Mouse (Mus musculus) hindbrain, postnatal 0 days (tissue): ENCODE measurements around the gene Lrrc7. TPM values are rescaled to one million over a fixed set of nuclear protein-coding genes. Genes with fewer than 3 reads are reported as not detected.

Experiments used
- ATAC-seq: fragments of 200-750 bp; cut with Nextera tagmentation; 2 replicates; pipeline ENCODE4 v1.8.0; 2017; ENCODE audit warnings: mild to moderate bottlenecking, moderate TSS enrichment, moderate library complexity
- DNase-seq: peaks from one replicate; pipeline ENCODE4 v3.0.0-alpha.2; 2015; ENCODE audit warnings: low spot score
- H3K27ac ChIP-seq: fragments of 300-500 bp; sonication (generic); 2 replicates; pipeline ENCODE4 v1.5.1; 2014; ENCODE audit warnings: mild to moderate bottlenecking
- H3K27me3 ChIP-seq: fragments of 300-500 bp; sonication (generic); 2 replicates; pipeline ENCODE4 v1.6.1; 2014; ENCODE audit warnings: low read length, mixed read lengths; ENCODE audit not compliant: insufficient read depth
- H3K36me3 ChIP-seq: fragments of 300-500 bp; sonication (generic); 2 replicates; pipeline ENCODE4 v1.6.1; 2014; ENCODE audit warnings: low read length, mixed read lengths; ENCODE audit not compliant: insufficient read depth
- H3K4me1 ChIP-seq: fragments of 300-500 bp; sonication (generic); 2 replicates; pipeline ENCODE4 v1.6.1; 2014; ENCODE audit warnings: antibody characterized with exemption, low read length, mixed read lengths; ENCODE audit not compliant: insufficient read depth
- H3K4me2 ChIP-seq: fragments of 300-500 bp; sonication (generic); 2 replicates; pipeline ENCODE4 v1.6.1; 2014; ENCODE audit warnings: low read depth, mild to moderate bottlenecking, low read length, moderate library complexity, mixed read lengths
- H3K4me3 ChIP-seq: fragments of 300-500 bp; sonication (generic); 2 replicates; pipeline ENCODE4 v1.5.1; 2014; ENCODE audit warnings: low read length
- H3K9ac ChIP-seq: fragments of 300-500 bp; sonication (generic); replicated peaks from 2 replicates; pipeline ENCODE4 v1.6.1; 2014; ENCODE audit warnings: mild to moderate bottlenecking, low read length, moderate library complexity, mixed read lengths
- H3K9me3 ChIP-seq: fragments of 300-500 bp; sonication (generic); 2 replicates; pipeline ENCODE4 v1.6.1; 2016; ENCODE audit warnings: low read length, mixed read lengths
- CTCF ChIP-seq: IDR thresholded peaks from 2 replicates; pipeline ENCODE4 v1.5.1; 2016; ENCODE audit warnings: antibody characterized with exemption, control low read depth, low read depth
- WGBS: fragments of 180-500 bp; shearing (Covaris S2); extraction: QIAGEN DNeasy Blood & Tissue Kit; methylation state at CpG from one replicate; pipeline ENCODE4 v1.1.7; 2014; 5-methylcytosine and 5-hydroxymethylcytosine counted together
- polyA plus RNA-seq: library from polyadenylated mRNA; unstranded; fragments of >200 nt; fragmentation: Nextera tagmentation; extraction: Ambion mirVana; gene quantifications from 2 replicates; pipeline ENCODE4 v1.2.1, GENCODE M21; 2015
- total RNA-seq: library from RNA; depleted of rRNA; stranded (reverse); fragments of >200 nt; gene quantifications from 2 replicates; pipeline ENCODE4 v1.2.3, GENCODE M21; 2014

Lrrc7 gene
- total and polyA plus RNA-seq, 2 experiments from 2014 or later, result 6.2 to 25.0 TPM

DNA sequence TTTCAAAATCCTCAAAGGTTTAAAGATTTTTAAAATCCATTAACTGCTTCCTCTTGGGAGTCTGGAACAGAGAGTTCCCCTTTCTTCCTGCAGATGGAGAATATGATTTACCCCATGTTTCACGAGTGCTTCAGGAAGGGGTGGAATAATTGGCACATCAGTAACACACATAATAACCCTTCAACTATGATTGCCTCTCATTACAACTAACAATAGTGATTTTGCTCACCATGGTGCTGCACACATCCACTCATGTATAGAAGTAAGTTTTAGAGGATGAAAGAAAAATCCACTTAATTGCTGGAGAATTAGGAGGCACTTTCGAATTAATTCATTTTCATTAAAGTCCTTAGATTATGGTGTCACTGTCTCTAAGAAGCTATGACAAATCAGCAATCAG, 251.6 kb downstream of the Lrrc7 start:
- no peak overlapping the region for H3K4me2 ChIP-seq
- ATAC-seq (no peak), DNase-seq (no peak)
- H3K4me1 ChIP-seq, result no peaks in the 10 kb centered on the region
- H3K9ac ChIP-seq, result no peak overlapping the region
- H3K27ac ChIP-seq, result no peak overlapping the region
- TF ChIP-seq CTCF, result no peak
- 51% methylated on average over 2 of the region's 2 CpGs for WGBS
- no peaks in the 10 kb centered on the region for H3K27me3 ChIP-seq
- no peaks in the 10 kb centered on the region for H3K9me3 ChIP-seq
- no peak overlapping the region for H3K4me3 ChIP-seq
- no peaks in the 10 kb centered on the region for H3K36me3 ChIP-seq

DNA sequence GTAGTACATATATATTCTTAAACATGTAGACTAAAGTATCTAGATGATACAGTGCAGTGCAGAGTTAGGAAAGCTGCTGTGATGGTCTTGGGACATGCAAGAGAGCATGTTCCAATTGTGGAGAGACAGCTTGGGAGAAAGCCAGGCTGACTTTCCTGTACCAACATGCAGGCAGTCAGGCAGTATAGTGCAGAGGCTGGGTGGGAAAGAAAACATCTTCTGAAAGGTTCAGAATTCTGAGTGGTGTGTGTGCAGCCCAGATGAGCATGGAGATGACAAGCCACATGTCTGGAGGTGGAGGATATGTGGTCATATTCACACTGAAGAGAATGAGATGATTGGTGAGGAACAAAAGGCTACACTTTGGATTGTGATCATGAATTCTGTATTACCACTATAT, 254.6 kb downstream of the Lrrc7 start:
- Histone ChIP-seq H3K4me2 (no peak overlapping the region), H3K9ac (no peak overlapping the region), H3K27me3 (no peaks in the 10 kb centered on the region), H3K4me3 (no peak overlapping the region), H3K9me3 (no peaks in the 10 kb centered on the region), H3K4me1 (no peaks in the 10 kb centered on the region), H3K27ac (no peak overlapping the region), H3K36me3 (no peaks in the 10 kb centered on the region)
- ATAC-seq (no peak), DNase-seq (no peak)
- TF ChIP-seq CTCF, result no peak

DNA sequence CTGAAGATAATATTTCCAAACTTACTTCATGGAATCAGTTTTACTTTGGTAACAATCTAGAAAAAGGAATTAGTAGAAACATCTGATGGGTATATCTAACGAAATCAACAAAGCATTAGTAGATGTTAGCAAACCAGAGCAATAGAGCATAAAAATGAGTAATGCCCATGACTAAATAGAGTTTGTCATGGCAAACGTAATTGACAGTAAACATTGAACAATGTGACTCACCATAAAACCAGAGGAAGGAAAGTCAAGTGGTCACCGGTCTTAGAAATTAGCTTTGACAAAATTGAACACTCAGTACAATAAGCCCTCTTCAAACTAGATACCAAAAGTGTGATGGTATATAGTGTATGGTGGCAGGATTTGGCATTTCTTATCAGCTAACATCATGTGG, 263.3 kb downstream of the Lrrc7 start:
- no peak for ATAC-seq
- WGBS, result 77% methylated on average over 3 of the region's 3 CpGs
- no peak overlapping the region for H3K9ac ChIP-seq

DNA sequence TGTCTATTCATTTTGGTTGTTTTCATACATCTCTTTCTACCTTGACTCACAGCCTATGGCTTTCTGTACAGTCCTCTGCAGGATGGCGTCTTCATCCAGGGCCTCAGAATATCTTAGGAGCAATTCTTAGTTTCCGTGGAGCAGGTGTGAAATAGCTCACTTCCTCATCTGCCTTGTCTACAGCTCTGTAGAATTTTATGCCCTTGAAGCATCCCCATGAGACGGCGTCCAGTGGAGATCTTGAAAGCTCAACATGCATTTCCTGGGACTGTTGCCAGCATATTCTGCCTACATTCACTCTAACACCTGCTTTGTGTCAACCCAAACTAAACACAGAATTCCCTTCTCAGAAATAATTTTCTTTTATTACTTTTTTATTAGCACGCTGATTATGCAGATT, 267.0 kb downstream of the Lrrc7 start:
- Histone ChIP-seq H3K36me3 (no peaks in the 10 kb centered on the region), H3K9me3 (no peaks in the 10 kb centered on the region), H3K27ac (no peak overlapping the region), H3K4me1 (no peaks in the 10 kb centered on the region), H3K9ac (no peak overlapping the region), H3K4me2 (no peak overlapping the region), H3K4me3 (no peak overlapping the region), H3K27me3 (no peaks in the 10 kb centered on the region)
- ATAC-seq, result 0 out of 2 replicates have a peak, but pooled peaks have one; percentile 32
- TF ChIP-seq CTCF, result no peak
- 43% methylated on average over 5 of the region's 5 CpGs for WGBS
- peak; percentile 66 for DNase-seq

More for the DNA sequence above, 263.3 kb downstream of the Lrrc7 start:
- Histone ChIP-seq H3K27me3 (no peaks in the 10 kb centered on the region), H3K36me3 (no peaks in the 10 kb centered on the region), H3K4me1 (no peaks in the 10 kb centered on the region), H3K4me3 (no peak overlapping the region), H3K9me3 (no peaks in the 10 kb centered on the region), H3K4me2 (no peak overlapping the region), H3K27ac (no peak overlapping the region)
- no peak for DNase-seq
- TF ChIP-seq CTCF, result no peak

DNA sequence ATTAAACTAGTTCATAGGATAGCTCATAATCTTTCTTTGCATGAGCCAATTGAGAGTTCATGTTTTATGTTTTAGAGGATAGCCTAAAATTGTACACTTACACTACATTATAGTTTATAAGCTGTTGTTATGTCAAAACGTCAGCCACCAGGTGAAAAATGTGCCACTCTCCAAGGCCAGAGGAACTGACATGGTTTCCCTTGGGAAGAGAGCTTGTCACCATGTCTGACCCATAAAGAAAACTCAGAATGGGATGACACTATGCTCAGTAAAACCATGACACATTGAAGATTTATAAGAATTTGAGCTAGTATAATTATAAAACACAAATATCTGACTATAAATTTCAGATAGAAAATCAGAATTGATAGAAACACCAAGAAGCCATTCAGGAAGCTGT, 277.6 kb downstream of the Lrrc7 start:
- DNase-seq, result no peak
- Histone ChIP-seq H3K4me1 (no peaks in the 10 kb centered on the region), H3K9me3 (no peaks in the 10 kb centered on the region), H3K27ac (no peak overlapping the region), H3K9ac (no peak overlapping the region), H3K27me3 (no peaks in the 10 kb centered on the region), H3K36me3 (no peaks in the 10 kb centered on the region), H3K4me2 (no peak overlapping the region), H3K4me3 (no peak overlapping the region)
- TF ChIP-seq CTCF, result no peak
- no peak for ATAC-seq
- WGBS, result 63% methylated on average over 1 of the region's 1 CpGs

DNA sequence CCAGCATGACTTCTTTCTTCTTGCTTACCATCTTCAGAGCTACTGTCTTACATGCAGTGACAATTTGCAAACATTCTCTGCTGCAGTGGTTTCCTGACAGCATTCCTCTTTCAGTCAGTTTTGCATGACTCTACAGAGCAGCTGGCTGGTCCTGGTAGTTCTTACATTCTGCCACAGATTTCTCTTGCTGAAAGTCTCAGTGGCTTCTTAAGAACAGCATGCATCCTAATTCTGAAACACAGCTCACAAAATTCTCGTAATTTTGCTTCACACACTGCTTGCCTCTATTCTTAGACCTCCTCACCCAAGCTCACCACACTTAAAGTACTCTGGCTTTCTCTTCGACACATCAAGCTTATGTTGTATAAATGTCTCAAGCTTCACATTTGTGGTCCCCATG, 283.4 kb downstream of the Lrrc7 start:
- Histone ChIP-seq H3K9ac (no peak overlapping the region), H3K36me3 (no peaks in the 10 kb centered on the region), H3K9me3 (no peaks in the 10 kb centered on the region), H3K27me3 (no peaks in the 10 kb centered on the region), H3K4me1 (no peaks in the 10 kb centered on the region), H3K4me2 (no peak overlapping the region), H3K27ac (no peak overlapping the region), H3K4me3 (no peak overlapping the region)
- 81% methylated on average over 2 of the region's 2 CpGs for WGBS
- ATAC-seq (no peak), DNase-seq (no peak)
- TF ChIP-seq CTCF, result no peak

DNA sequence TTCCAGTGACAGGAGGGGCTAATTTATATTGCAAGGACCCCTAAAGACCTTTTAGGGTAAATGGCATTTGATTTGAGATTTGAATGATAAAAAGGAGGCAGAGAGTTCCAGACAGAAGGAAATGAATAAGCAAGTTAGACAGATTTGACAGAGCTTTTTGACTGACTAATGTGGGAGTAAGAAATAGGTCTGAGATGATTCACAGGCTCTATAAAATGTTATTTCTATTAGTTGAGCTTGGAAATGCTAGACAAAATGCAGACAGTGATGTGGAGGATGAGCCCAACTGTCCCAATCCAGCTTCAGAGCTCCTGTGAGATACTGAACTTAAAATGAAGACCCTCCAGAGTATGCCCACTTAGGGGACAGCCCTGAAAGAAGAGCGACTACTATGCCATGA, 289.3 kb downstream of the Lrrc7 start:
- Histone ChIP-seq H3K27me3 (no peaks in the 10 kb centered on the region), H3K9me3 (no peaks in the 10 kb centered on the region), H3K4me1 (no peaks in the 10 kb centered on the region), H3K4me3 (no peak overlapping the region), H3K36me3 (no peaks in the 10 kb centered on the region), H3K4me2 (no peak overlapping the region), H3K9ac (no peak overlapping the region), H3K27ac (no peak overlapping the region)
- TF ChIP-seq CTCF, result no peak
- 87% methylated on average over 1 of the region's 1 CpGs for WGBS
- DNase-seq (no peak), ATAC-seq (no peak)

DNA sequence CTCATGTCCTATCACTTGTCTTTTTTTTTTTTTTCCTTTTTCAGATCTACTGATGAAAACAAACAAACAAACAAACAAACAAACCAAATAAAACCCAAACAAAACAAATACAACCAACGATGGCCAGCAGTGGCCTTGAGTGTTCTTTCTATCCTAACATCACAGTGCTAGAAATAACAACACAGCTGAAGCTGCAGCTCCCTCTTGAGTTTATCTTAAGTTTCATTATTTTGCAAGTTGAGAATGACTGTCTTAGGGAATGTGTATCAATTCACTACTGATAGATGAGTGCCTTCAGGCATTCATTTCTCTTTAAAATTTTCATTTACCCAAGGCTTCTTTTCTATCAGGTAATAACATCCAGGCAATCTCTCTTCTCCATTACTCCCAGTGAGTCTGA, 291.1 kb downstream of the Lrrc7 start:
- no peak for TF ChIP-seq CTCF
- H3K4me3 ChIP-seq, result no peak overlapping the region
- no peak overlapping the region for H3K27ac ChIP-seq
- H3K27me3 ChIP-seq, result no peaks in the 10 kb centered on the region
- H3K9me3 ChIP-seq, result no peaks in the 10 kb centered on the region
- H3K9ac ChIP-seq, result no peak overlapping the region
- DNase-seq (no peak), ATAC-seq (no peak)
- 78% methylated on average over 1 of the region's 1 CpGs for WGBS
- no peak overlapping the region for H3K4me2 ChIP-seq
- H3K36me3 ChIP-seq, result no peaks in the 10 kb centered on the region
- H3K4me1 ChIP-seq, result no peaks in the 10 kb centered on the region
